Mouse (Mus musculus): ENCODE data around the gene Arhgef18.

Arhgef18 gene

GRCm38 (mm10) chr8:3451992-3452391 lies 59.2 kb downstream of the Arhgef18 start:
- DNase-seq (ENCODE audit: low spot score in 2 of 2) = no peak

GRCm38 (mm10) chr8:3463248-3463647 lies 70.4 kb downstream of the Arhgef18 start:
- no peak for DNase-seq (ENCODE audit: low spot score in 2 of 2)

GRCm38 (mm10) chr8:3464309-3464708 lies 71.5 kb downstream of the Arhgef18 start:
- DNase-seq (ENCODE audit: low spot score in 2 of 2) = no peak

GRCm38 (mm10) chr8:3467006-3467885 lies 74.4 kb downstream of the Arhgef18 start, which contains the start of gene Pex11g:
Pex11g (minus strand) TSS chr8:3467680.
- peak; percentile 85 to 87 for DNase-seq (ENCODE audit: low spot score in 2 of 2)

GRCm38 (mm10) chr8:3467886-3468545 lies 75.2 kb downstream of the Arhgef18 start:
- no peak for DNase-seq (ENCODE audit: low spot score in 2 of 2)

GRCm38 (mm10) chr8:3468838-3469237 lies 76.0 kb downstream of the Arhgef18 start:
- no peak for DNase-seq (ENCODE audit: low spot score in 2 of 2)

- DNase-seq (ENCODE audit: low spot score in 2 of 2) = no peak
Measured at GRCm38 (mm10) chr8:3470562-3470961, 77.8 kb downstream of the Arhgef18 start, which contains the start of gene Tex45. Tex45 (plus strand) TSS chr8:3470862.

GRCm38 (mm10) chr8:3475715-3476429 lies 83.1 kb downstream of the Arhgef18 start:
- no peak for DNase-seq (ENCODE audit: low spot score in 2 of 2)

GRCm38 (mm10) chr8:3480221-3480785 lies 87.5 kb downstream of the Arhgef18 start:
- no peak for DNase-seq (ENCODE audit: low spot score in 2 of 2)

GRCm38 (mm10) chr8:3481605-3482004 lies 88.8 kb downstream of the Arhgef18 start:
- no peak for DNase-seq (ENCODE audit: low spot score in 2 of 2)

- no peak for DNase-seq (ENCODE audit: low spot score in 2 of 2)
Measured at GRCm38 (mm10) chr8:3482240-3482740, 89.5 kb downstream of the Arhgef18 start.

- DNase-seq (ENCODE audit: low spot score in 2 of 2) = no peak
Measured at GRCm38 (mm10) chr8:3483546-3483945, 90.7 kb downstream of the Arhgef18 start.

- no peak for DNase-seq (ENCODE audit: low spot score in 2 of 2)
Measured at GRCm38 (mm10) chr8:3485192-3485591, 92.4 kb downstream of the Arhgef18 start.

- peak; percentile 57 to 63 for DNase-seq (ENCODE audit: low spot score in 2 of 2)
Measured at GRCm38 (mm10) chr8:3492901-3493844, 100.4 kb downstream of the Arhgef18 start, which contains the start of gene Zfp358. Zfp358 (plus strand) TSS chr8:3493138.

GRCm38 (mm10) chr8:3493845-3494208 lies 101.0 kb downstream of the Arhgef18 start:
- no peak for DNase-seq (ENCODE audit: low spot score in 2 of 2)

GRCm38 (mm10) chr8:3495578-3496427 lies 103.0 kb downstream of the Arhgef18 start:
- DNase-seq (ENCODE audit: low spot score in 2 of 2) = no peak

GRCm38 (mm10) chr8:3496428-3496748 lies 103.6 kb downstream of the Arhgef18 start:
- DNase-seq (ENCODE audit: low spot score in 2 of 2) = no peak

GRCm38 (mm10) chr8:3498583-3498982 lies 105.8 kb downstream of the Arhgef18 start:
- no peak for DNase-seq (ENCODE audit: low spot score in 2 of 2)

- no peak for DNase-seq (ENCODE audit: low spot score in 2 of 2)
Measured at GRCm38 (mm10) chr8:3499751-3500150, 106.9 kb downstream of the Arhgef18 start.

Measured in frontal cortex, postnatal 36 days (tissue).